Mouse (Mus musculus): Measurements from ENCODE around the gene Cit.

GRCm38 (mm10) chr5:115910491-115910890, 65.4 kb downstream of the Cit start:
- TF ChIP-seq POLR2A (IDR thresholded peaks at IDR 0.05; ENCODE audit: extremely low read depth, insufficient read depth, low read length) (no peak), CTCF (IDR thresholded peaks at IDR 0.05; ENCODE audit: low read depth, low read length) (no peak)
